Mouse (Mus musculus): ENCODE measurements at regions not wholly inside any gene's neighbourhood (a gene's known extent, or its start where the extent isn't known, plus 50 kb on each side); places are given as distances from the start of the nearest gene placed in this dataset.

DNA sequence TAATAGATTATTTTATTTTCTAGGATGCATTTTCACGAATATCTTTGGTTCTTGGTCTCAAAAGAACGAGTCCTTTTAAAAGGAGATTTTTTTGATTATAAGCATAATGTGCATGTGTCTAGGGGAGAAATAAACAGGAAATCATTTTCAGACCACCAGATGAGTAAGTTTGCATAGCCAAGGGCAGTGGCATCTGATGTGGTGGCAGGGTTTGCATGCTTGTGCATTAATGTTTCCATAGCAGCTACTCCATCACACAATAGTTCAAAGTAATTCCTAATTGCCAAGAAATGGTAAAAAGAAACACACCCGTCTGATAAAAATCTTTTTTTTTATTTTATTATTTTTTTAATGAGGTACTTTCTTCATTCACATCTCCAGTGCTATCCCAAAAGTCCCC, 182.3 kb downstream of the Gnai1 start:
- ATAC-seq (ENCODE audit: extremely low read depth, insufficient number of reproducible peaks, low FRiP score, poor library complexity, severe bottlenecking) (no peak), DNase-seq (ENCODE audit: low spot score) (no peak)
- no peaks in the 10 kb centered on the region for H3K36me3 ChIP-seq (replicated peaks)
- no peak overlapping the region for H3K4me3 ChIP-seq (ENCODE audit: low read depth, low read length)
- H3K27me3 ChIP-seq (ENCODE audit: insufficient read depth, low read length) = no peaks in the 10 kb centered on the region
- TF ChIP-seq CTCF (IDR thresholded peaks at IDR 0.05; ENCODE audit: low read depth, low read length) (no peak), TAL1 (conservative IDR thresholded peaks at IDR 0.05; ENCODE audit: low read depth, low read length) (no peak), GATA2 (IDR thresholded peaks at IDR 0.05; ENCODE audit: borderline replicate concordance, low read depth, low read length) (no peak), POLR2AphosphoS5 (IDR thresholded peaks at IDR 0.05; ENCODE audit: insufficient replicate concordance, low read depth, low read length) (no peak), GATA1 (IDR thresholded peaks at IDR 0.05; ENCODE audit: borderline replicate concordance, low read length) (no peak)
- no peaks in the 10 kb centered on the region for H3K4me1 ChIP-seq (ENCODE audit: insufficient read depth, low read depth, low read length)
- H3K9me3 ChIP-seq (replicated peaks) = no peaks in the 10 kb centered on the region

- TF ChIP-seq GATA1 (IDR thresholded peaks at IDR 0.05; ENCODE audit: borderline replicate concordance, low read length) (no peak), CTCF (IDR thresholded peaks at IDR 0.05; ENCODE audit: low read depth, low read length) (no peak), TAL1 (conservative IDR thresholded peaks at IDR 0.05; ENCODE audit: low read depth, low read length) (no peak), GATA2 (IDR thresholded peaks at IDR 0.05; ENCODE audit: borderline replicate concordance, low read depth, low read length) (no peak), POLR2AphosphoS5 (IDR thresholded peaks at IDR 0.05; ENCODE audit: insufficient replicate concordance, low read depth, low read length) (no peak)
- DNase-seq (ENCODE audit: low spot score) = no peak
- Histone ChIP-seq H3K9me3 (replicated peaks) (no peaks in the 10 kb centered on the region), H3K36me3 (replicated peaks) (no peaks in the 10 kb centered on the region), H3K4me1 (ENCODE audit: insufficient read depth, low read depth, low read length) (no peaks in the 10 kb centered on the region), H3K4me3 (ENCODE audit: low read depth, low read length) (no peak overlapping the region), H3K27me3 (ENCODE audit: insufficient read depth, low read length) (0 out of 2 replicates have a peak, but pooled peaks cover 2% of the 10 kb centered on the region)
- ATAC-seq (ENCODE audit: extremely low read depth, insufficient number of reproducible peaks, low FRiP score, poor library complexity, severe bottlenecking) = no peak
Measured at GRCm38 (mm10) chr5:18211395-18212057, 148.6 kb downstream of the Gnai1 start.
